Mouse (Mus musculus): ENCODE results near the gene Tgm2. TPM values are rescaled to one million over a fixed set of nuclear protein-coding genes. Genes with fewer than 3 reads are reported as not detected.

The Tgm2 gene
- polyA plus RNA-seq (2015; fragmentation: Nextera tagmentation; extraction: Ambion mirVana) = 30.4 and 39.7 TPM in 2 replicates

DNA sequence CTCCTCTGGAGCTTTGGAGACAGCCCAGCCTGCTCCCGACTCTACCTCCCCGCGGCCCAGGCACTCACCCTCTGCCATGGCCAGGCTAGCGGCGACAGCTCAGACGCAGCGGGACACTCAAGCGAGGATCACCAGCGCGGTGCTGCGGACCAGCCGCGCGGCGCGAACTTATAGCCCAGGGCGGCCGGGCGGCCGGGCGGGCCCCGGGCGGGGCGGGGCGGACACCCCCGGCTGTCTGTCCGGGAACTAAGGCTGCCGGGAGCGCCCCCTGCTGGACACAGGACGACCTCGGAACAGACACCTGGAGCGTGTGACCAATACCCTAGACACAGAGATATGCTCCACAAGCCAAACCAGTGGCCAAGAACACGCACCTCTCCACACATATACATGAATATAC is at the start of gene Tgm2:
Gene Tgm2 (minus strand): TSS at position 214 of the 400 bp plus-strand sequence.
- Histone ChIP-seq H3K27me3 (0 out of 2 replicates have a peak, but pooled peaks cover 4% of the 10 kb centered on the region), H3K36me3 (no peaks in the 10 kb centered on the region), H3K9ac (peak within 1 kb of the TSS; percentile 60), H3K9me3 (replicated peaks) (0 out of 2 replicates have a peak, but pooled peaks cover 4% of the 10 kb centered on the region), H3K27ac (no peak within 1 kb of the TSS), H3K4me3 (replicated peaks) (peak within 1 kb of the TSS; percentile 55), H3K4me2 (peak within 1 kb of the TSS; percentile 86), H3K4me1 (peaks cover 47% of the 10 kb centered on the region)
- WGBS = under 1% methylated on average over 33 of the region's 33 CpGs
- ATAC-seq (replicated peaks; ENCODE audit: low FRiP score) = peak; percentile 83

DNA sequence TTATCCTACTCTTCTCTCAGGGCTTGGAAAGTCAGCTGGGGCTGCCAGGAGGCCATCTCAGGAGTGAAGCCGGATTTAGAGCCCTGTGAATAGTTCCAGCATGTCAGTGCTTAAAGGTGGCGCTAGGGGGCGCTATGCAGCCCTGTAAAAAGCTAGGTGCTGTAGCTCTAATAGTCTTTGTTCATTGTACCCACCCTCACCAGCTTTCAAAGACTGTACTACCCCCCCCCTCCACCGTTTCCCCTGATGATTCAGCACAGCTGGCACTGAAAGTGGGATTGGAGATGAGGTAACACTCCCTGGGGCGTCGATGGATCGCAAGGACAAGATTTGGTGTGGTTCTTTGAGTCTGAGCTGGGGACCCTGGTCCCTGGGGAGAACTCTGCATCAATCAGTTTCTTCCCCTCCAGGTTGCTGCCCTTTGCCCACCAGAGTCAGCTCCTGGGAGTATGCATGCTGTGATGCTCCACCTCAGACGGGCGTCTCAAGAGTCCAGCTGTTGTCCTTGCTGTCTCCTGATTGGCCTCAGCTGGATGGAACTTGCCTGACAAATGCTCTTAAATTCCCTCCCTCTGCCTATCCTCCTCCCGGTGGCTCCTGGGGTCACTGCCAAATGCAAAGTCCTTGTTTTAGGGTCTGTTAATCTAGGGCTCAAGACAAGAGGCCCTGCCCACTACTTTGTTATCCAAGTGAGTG is 48.9 kb upstream of the Tgm2 start:
- Histone ChIP-seq H3K4me2 (no peak overlapping the region), H3K4me1 (peaks cover 38% of the 10 kb centered on the region), H3K9ac (no peak overlapping the region), H3K4me3 (replicated peaks) (no peak overlapping the region), H3K27me3 (no peaks in the 10 kb centered on the region), H3K27ac (peak overlapping the region; percentile 57), H3K36me3 (no peaks in the 10 kb centered on the region), H3K9me3 (replicated peaks) (no peaks in the 10 kb centered on the region)
- WGBS = 14% methylated on average over 10 of the region's 10 CpGs
- peak; percentile 44; the same call in 1 of the 2 replicates for ATAC-seq (replicated peaks; ENCODE audit: low FRiP score)

DNA sequence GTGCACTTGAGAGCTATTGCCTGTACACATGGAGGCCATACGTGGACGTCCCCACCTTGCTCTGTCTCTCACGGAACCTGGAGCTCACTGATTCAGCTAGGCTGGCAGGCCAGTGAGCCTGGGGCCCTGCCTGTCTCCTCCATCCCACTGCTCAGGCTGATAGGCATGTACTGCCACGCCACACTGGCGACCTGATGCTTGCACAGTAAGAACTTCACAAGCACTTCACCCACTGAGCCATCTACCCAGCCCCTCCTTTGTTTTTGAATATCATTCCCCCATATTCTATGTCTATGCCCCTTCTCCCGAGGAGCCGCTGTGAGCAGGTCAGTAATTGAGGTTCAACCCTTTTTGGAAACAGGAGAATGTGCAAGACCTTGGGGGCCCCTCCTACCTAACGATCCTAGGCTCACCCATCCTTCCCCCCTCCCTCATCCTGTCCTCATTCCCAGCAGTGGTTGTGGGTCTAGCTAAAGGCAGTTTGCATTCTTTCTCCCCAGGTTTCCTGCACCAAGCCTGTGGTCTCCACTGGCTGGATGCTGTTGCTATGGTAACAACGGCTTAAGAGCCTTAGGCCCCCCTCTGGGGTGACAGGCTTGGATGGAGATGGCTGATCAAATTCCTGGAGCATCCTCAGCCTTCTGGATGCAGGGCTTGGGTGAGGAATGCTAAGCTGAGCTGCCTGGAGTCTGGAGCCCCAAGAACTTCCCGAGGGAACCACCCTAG is 47.5 kb upstream of the Tgm2 start:
- Histone ChIP-seq H3K9ac (no peak overlapping the region), H3K27me3 (no peaks in the 10 kb centered on the region), H3K27ac (no peak overlapping the region), H3K4me3 (replicated peaks) (no peak overlapping the region), H3K9me3 (replicated peaks) (no peaks in the 10 kb centered on the region), H3K4me2 (no peak overlapping the region), H3K4me1 (peaks cover 40% of the 10 kb centered on the region), H3K36me3 (no peaks in the 10 kb centered on the region)
- WGBS = 53% methylated on average over 10 of the region's 10 CpGs
- no peak for ATAC-seq (replicated peaks; ENCODE audit: low FRiP score)

DNA sequence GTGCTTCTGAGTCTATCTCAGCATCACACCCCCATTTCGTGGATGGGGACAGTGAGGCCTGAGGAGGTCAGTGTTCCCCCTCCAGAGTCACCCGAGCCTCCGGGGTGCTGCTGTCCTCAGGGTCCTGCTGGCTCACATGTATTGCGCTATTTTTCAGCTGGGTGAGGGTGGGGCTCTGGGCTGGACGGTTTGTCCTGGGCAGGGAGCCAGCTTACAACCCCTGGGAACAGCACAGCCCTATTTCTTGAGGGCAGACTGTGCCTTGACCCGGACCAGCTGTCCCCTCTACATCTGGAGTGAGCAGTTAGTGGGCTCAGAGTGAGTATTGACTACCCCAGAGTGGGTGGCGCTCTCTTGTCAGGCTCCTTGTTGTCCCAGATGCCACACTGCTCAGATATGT is 44.9 kb upstream of the Tgm2 start:
- ATAC-seq (replicated peaks; ENCODE audit: low FRiP score) = no peak

DNA sequence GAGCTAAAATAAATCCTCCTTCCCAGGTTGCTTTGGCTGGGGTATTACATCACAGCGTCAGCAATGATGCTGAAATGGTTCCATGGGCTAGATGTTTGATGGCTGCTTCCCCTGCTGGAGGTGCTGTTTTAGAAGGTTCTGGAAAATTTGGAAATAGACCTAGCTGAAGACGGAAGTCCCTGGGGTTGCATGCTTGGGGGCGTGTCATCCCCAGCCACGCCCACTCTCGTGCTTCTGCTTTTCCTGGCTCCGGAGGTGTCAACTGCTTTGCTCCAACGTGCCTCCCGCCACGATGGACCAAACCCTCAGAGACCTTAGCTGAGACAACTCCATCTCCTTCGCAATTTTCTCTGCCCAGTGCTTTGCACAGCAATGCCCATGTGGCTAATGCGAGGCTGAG is 43.2 kb upstream of the Tgm2 start:
- H3K27ac ChIP-seq = no peak overlapping the region
- no peak overlapping the region for H3K9ac ChIP-seq
- no peaks in the 10 kb centered on the region for H3K9me3 ChIP-seq (replicated peaks)
- no peak overlapping the region for H3K4me3 ChIP-seq (replicated peaks)
- no peak overlapping the region for H3K4me2 ChIP-seq
- no peak for ATAC-seq (replicated peaks; ENCODE audit: low FRiP score)
- H3K4me1 ChIP-seq = peaks cover 48% of the 10 kb centered on the region
- no peaks in the 10 kb centered on the region for H3K27me3 ChIP-seq
- 72% methylated on average over 11 of the region's 11 CpGs for WGBS
- H3K36me3 ChIP-seq = no peaks in the 10 kb centered on the region

More for the DNA sequence above, 44.9 kb upstream of the Tgm2 start:
- Histone ChIP-seq H3K36me3 (no peaks in the 10 kb centered on the region), H3K27me3 (no peaks in the 10 kb centered on the region), H3K9ac (no peak overlapping the region), H3K9me3 (replicated peaks) (no peaks in the 10 kb centered on the region), H3K4me1 (peaks cover 52% of the 10 kb centered on the region), H3K27ac (no peak overlapping the region), H3K4me3 (replicated peaks) (no peak overlapping the region), H3K4me2 (no peak overlapping the region)
- 42% methylated on average over 7 of the region's 7 CpGs for WGBS

DNA sequence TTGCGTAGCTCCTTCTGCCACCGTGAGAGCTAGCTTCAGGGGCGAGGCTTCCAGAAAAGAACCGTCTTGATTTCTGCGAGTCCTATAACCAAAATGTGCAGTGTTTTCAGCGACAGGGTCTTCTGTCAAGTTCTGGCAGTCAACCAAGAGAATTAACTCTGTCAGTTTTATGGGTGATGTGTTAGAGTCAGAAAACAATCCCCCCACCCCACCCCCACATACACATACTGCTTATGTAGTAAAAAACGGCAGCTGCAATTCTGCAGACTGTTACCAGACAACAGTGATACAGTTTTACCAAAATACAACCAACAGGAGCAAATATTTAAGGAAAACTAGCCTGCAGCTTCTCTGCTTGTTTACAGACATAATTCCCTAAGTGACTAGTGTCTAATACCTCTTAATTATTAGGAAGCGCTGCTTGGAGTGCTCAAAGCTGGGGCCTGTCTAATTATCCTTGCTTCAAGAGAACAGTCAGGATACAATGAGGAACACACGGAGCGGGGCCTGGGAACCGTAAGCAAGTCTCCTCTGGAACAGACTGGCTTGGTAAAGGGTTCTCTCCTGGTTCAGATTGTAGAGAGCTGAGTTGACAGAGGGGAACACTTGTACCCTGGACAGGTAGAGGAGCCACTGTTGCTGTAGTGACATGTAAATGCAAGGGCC is 40.1 kb upstream of the Tgm2 start:
- H3K4me2 ChIP-seq = no peak overlapping the region
- no peaks in the 10 kb centered on the region for H3K27me3 ChIP-seq
- no peaks in the 10 kb centered on the region for H3K36me3 ChIP-seq
- no peak overlapping the region for H3K9ac ChIP-seq
- peaks cover 35% of the 10 kb centered on the region for H3K4me1 ChIP-seq
- H3K27ac ChIP-seq = peak overlapping the region; percentile 77
- 38% methylated on average over 11 of the region's 11 CpGs for WGBS
- H3K9me3 ChIP-seq (replicated peaks) = no peaks in the 10 kb centered on the region
- 0 out of 2 replicates have a peak, but pooled peaks have one; percentile 44 for ATAC-seq (replicated peaks; ENCODE audit: low FRiP score)
- no peak overlapping the region for H3K4me3 ChIP-seq (replicated peaks)

DNA sequence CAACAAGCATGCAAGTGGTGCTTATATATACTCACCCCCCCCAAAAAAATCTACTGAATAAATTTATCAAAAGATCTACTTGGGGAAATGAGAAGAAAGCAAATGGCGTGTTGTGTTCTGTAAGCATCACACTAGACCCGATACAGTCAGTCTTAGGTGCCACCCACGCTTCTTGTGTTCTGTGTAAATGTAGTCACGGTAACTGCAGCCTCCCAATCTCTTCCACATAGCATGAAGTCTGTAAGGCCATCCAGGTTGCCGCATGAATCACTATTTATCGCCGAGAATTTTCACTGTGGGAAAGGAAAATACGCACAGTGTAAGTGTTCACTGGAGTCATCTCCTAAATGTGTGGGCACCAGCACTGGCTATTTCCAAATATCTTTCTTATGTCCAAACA is 37.0 kb upstream of the Tgm2 start:
- no peak overlapping the region for H3K4me2 ChIP-seq
- no peak overlapping the region for H3K4me3 ChIP-seq (replicated peaks)
- H3K27ac ChIP-seq = no peak overlapping the region
- no peaks in the 10 kb centered on the region for H3K27me3 ChIP-seq
- H3K9ac ChIP-seq = no peak overlapping the region
- no peaks in the 10 kb centered on the region for H3K9me3 ChIP-seq (replicated peaks)
- 91% methylated on average over 8 of the region's 8 CpGs for WGBS
- H3K36me3 ChIP-seq = no peaks in the 10 kb centered on the region
- ATAC-seq (replicated peaks; ENCODE audit: low FRiP score) = no peak
- peaks cover 35% of the 10 kb centered on the region for H3K4me1 ChIP-seq

DNA sequence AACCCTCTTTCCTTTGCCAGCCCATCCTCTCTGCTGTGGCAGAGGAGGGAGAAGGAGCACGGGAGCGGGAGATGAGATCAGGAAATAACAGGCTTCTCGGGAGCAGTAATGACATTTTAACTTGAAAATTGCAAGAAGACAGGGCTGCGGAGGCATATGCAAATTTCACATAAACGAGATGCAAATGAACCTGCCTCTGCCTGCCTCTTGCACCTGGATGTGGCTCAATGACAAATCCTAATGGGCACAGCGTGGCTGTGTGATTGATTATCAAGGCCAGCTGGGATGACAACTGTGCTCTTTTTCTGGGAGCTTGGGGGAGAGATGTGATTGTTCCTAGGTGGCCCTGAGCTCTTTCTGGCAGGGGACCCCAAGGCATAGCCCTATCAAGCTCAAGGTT is 35.7 kb upstream of the Tgm2 start:
- Histone ChIP-seq H3K27me3 (no peaks in the 10 kb centered on the region), H3K9ac (no peak overlapping the region), H3K4me1 (peaks cover 40% of the 10 kb centered on the region), H3K4me2 (no peak overlapping the region), H3K9me3 (replicated peaks) (no peaks in the 10 kb centered on the region), H3K4me3 (replicated peaks) (no peak overlapping the region), H3K36me3 (no peaks in the 10 kb centered on the region), H3K27ac (no peak overlapping the region)
- ATAC-seq (replicated peaks; ENCODE audit: low FRiP score) = no peak
- WGBS = 57% methylated on average over 6 of the region's 6 CpGs

DNA sequence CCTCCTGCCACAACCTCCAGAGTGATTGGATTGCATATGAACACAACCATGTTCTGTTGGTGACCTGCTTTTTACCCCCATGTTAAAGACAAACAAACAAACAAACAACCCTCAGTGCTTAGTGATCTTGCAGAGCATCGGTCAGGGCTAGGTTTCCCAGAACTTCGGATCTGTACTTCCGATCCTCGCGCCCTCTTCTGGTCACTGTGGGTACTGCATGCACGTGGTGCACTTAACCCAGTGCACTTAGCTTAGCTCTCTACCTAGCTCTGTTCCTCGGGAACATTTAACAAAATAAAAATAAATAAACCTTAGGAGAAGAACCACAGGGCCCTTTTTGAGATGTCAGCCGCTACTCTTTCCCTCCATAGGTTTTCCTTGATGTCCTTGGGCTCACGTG is 34.6 kb upstream of the Tgm2 start:
- H3K27me3 ChIP-seq = no peaks in the 10 kb centered on the region
- WGBS = 50% methylated on average over 9 of the region's 9 CpGs
- H3K27ac ChIP-seq = no peak overlapping the region
- no peaks in the 10 kb centered on the region for H3K36me3 ChIP-seq
- H3K9me3 ChIP-seq (replicated peaks) = no peaks in the 10 kb centered on the region
- H3K9ac ChIP-seq = no peak overlapping the region
- H3K4me2 ChIP-seq = no peak overlapping the region
- H3K4me3 ChIP-seq (replicated peaks) = no peak overlapping the region
- H3K4me1 ChIP-seq = peaks cover 38% of the 10 kb centered on the region
- ATAC-seq (replicated peaks; ENCODE audit: low FRiP score) = no peak

DNA sequence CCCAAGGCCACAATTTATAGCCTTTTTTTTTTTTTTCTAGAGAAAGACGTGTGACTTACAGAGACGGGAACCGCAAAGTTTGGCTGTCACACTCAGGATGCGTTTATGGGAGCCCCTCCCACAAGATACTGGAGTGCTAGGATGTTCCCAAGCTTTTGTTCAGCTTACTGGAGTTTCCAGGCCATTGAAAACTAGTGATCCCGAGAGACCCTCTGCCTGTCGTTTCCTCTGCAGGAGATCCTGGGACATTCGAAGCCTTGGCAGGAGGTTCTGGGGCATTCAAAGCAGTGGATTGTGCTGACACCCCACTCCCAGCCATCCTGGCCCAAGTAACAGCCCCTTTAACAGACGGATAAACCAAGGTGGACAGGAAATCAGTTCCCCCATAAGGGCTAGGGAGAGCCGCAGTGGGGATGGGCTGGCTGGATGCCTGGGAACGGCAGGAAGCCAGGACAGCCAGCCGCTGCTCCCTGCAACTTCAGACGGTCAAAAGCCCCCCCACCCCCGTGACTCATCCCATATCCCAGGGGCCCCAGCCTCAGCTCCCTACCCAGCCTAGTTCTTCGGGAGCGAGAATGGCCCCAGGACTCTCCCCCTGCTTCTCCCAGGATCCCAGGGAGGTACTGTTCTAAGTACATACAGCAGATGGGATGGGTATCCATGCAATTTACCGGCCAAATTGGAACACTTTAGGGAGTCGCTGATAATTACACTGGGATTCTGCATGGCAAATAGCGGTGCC is 33.3 kb upstream of the Tgm2 start:
- Histone ChIP-seq H3K9me3 (replicated peaks) (no peaks in the 10 kb centered on the region), H3K4me1 (peaks cover 46% of the 10 kb centered on the region), H3K4me3 (replicated peaks) (peak overlapping the region; percentile 40), H3K4me2 (peak overlapping the region; percentile 67), H3K27ac (peak overlapping the region; percentile 86), H3K27me3 (no peaks in the 10 kb centered on the region), H3K9ac (peak overlapping the region; percentile 18; the same call in 1 of the 2 replicates), H3K36me3 (no peaks in the 10 kb centered on the region)
- ATAC-seq (replicated peaks; ENCODE audit: low FRiP score) = peak; percentile 62
- WGBS = 11% methylated on average over 18 of the region's 18 CpGs

DNA sequence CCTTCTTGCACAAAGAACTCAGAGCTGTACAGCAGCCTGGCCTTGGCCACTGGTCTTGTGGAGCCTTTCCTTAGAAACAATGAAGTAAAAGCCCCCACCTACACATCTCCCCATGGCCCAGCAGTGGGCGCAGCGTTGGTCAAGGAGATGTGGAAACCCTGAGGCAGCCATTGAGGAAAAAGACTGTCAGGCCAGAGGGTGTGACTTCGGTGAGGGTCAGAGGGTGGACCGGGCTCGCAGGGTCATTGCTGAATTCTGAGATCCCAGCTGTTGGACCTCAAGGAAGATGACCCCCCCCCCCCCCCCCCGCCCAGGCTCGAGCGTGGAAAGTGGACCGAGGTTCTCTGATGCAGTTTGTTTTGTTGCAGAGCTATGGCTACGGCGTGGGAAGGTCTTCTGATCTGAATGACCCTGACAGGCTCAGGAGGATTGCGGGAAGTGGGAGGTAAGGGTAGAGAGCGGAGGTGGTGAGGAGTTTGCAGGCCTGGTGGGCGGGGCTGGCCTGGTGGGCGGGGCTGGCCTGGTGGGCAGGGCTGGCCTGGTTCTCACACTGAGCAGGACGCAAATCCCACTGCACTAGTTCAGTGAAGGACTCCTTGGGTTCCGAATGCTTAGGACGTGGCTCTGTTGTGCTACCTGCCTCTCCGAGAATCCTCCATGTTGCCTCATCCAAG is 32.6 kb upstream of the Tgm2 start:
- H3K4me3 ChIP-seq (replicated peaks) = peak overlapping the region; percentile 40
- H3K27ac ChIP-seq = peak overlapping the region; percentile 86
- H3K4me2 ChIP-seq = peak overlapping the region; percentile 67
- 4% methylated on average over 18 of the region's 19 CpGs for WGBS
- peak overlapping the region; percentile 27 for H3K9ac ChIP-seq
- H3K36me3 ChIP-seq = no peaks in the 10 kb centered on the region
- peaks cover 52% of the 10 kb centered on the region for H3K4me1 ChIP-seq
- H3K9me3 ChIP-seq (replicated peaks) = no peaks in the 10 kb centered on the region
- H3K27me3 ChIP-seq = no peaks in the 10 kb centered on the region
- ATAC-seq (replicated peaks; ENCODE audit: low FRiP score) = peak; percentile 94

Measured in kidney, embryonic 15.5 days (tissue).